Mouse (Mus musculus) spleen, adult 2 months (tissue): ENCODE results near the gene Mtrf1l.

Experiments
- CTCF ChIP-seq: fragments of 200-500 bp; IDR thresholded peaks from 2 replicates; pipeline ENCODE4 v1.5.1; 2011; ENCODE audit warnings: mild to moderate bottlenecking, inconsistent platforms; ENCODE audit not compliant: insufficient read depth, insufficient read length, insufficient replicate concordance; ENCODE audit errors: extremely low read depth
- POLR2A ChIP-seq: fragments of 200-500 bp; IDR thresholded peaks from 2 replicates; pipeline ENCODE4 v1.6.1; 2011; ENCODE audit warnings: low read depth, low read length, inconsistent platforms

- no peak for TF ChIP-seq CTCF
- no peak for TF ChIP-seq POLR2A
These were observed 16.0 kb downstream of the Mtrf1l start for GRCm38 (mm10) chr10:5807683-5808082.
